Comparison of ENCODE assay signal across 8 mouse cellular contexts in the genomic region with DNA sequence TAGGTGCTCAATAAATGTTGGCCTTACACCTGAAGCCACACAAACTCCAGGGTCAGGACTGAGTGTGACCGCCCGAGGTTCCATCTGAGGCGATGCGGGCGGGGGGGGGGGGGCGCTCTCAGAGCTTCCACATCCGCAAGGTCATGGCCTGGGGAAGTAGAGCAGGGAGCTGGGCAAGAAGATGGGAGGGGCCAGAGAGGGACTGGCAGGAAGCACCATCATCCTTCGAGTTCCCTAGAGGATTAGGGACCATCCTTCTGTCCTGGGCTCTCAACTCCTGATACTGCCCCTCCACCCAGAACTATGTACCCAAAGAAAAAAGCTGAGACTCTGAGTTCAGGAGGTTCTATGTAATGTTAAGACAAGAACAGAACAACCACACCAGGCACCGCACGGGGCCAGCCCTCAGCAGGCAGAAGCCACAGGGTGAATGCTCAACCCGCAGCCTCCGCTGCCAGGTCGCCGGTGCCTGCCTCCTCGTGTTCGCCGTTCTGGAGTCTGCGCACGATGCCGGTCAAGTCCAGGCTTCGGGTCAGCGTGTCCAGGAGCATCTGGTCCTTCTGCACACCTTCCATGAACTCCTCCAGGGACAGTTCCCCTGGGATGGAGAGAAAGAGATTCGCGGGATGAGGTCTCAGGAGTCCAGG. TPM values are rescaled to one million over a fixed set of nuclear protein-coding genes. Genes with fewer than 3 reads are reported as not detected.
DNase-seq lines count a peak whose midpoint lies in the region; ATAC-seq and TF ChIP-seq lines count a peak whose summit lies in the region.

No protein-coding gene starts in this region.

- peak overlapping the region; percentile 39; the same call in 1 of the 2 replicates for H3K4me2 ChIP-seq in forebrain, postnatal 0 days (ENCODE audit: low read depth)
- peak overlapping the region; percentile 70 for H3K4me2 ChIP-seq in stomach, embryonic 15.5 days

- TF ChIP-seq CTCF in thymus, adult 2 months (IDR thresholded peaks at IDR 0.05; ENCODE audit: borderline replicate concordance, control insufficient read depth, extremely low read depth, insufficient read depth, low read length, poor library complexity), result no peak
- no peak for TF ChIP-seq CTCF in forebrain, postnatal 0 days (IDR thresholded peaks at IDR 0.05; ENCODE audit: low read depth)
- no peak for TF ChIP-seq CTCF in kidney, adult 2 months (conservative IDR thresholded peaks at IDR 0.05; ENCODE audit: insufficient read depth, insufficient read length, low read depth, low read length)

- 8% methylated on average over 23 of the region's 24 CpGs for WGBS in thymus, adult 2 months
- WGBS in forebrain, postnatal 0 days, result 20% methylated on average over 24 of the region's 24 CpGs
- 21% methylated on average over 24 of the region's 24 CpGs for WGBS in kidney, adult 2 months
- 4% methylated on average over 24 of the region's 24 CpGs for WGBS in macrophage (ENCODE audit: missing documents)
- WGBS in stomach, embryonic 15.5 days, result 17% methylated on average over 24 of the region's 24 CpGs

- H3K27ac ChIP-seq in thymus, adult 2 months (ENCODE audit: control insufficient read depth, insufficient read depth, low read length), result no peak overlapping the region
- no peak overlapping the region for H3K27ac ChIP-seq in forebrain, postnatal 0 days (ENCODE audit: low read depth, low read length)
- H3K27ac ChIP-seq in kidney, adult 2 months (ENCODE audit: insufficient read depth, low read depth, low read length), result no peak overlapping the region
- peak overlapping the region; percentile 62 for H3K27ac ChIP-seq in macrophage
- no peak overlapping the region for H3K27ac ChIP-seq in stomach, embryonic 15.5 days

- no peaks in the 10 kb centered on the region for H3K79me2 ChIP-seq in macrophage (ENCODE audit: inconsistent target)

- no peaks in the 10 kb centered on the region for H3K36me3 ChIP-seq in thymus, adult 2 months (ENCODE audit: control insufficient read depth, insufficient read depth, low read length)
- no peaks in the 10 kb centered on the region for H3K36me3 ChIP-seq in forebrain, postnatal 0 days (ENCODE audit: insufficient read depth)
- no peaks in the 10 kb centered on the region for H3K36me3 ChIP-seq in kidney, adult 2 months (ENCODE audit: control insufficient read depth, insufficient read depth, low read length)
- no peaks in the 10 kb centered on the region for H3K36me3 ChIP-seq in macrophage (ENCODE audit: inconsistent target)
- H3K36me3 ChIP-seq in stomach, embryonic 15.5 days, result no peaks in the 10 kb centered on the region

- H3K4me1 ChIP-seq in thymus, adult 2 months (replicated peaks; ENCODE audit: control insufficient read depth, insufficient read depth, low read length), result peaks cover 14% of the 10 kb centered on the region
- no peaks in the 10 kb centered on the region for H3K4me1 ChIP-seq in forebrain, postnatal 0 days (ENCODE audit: insufficient read depth)
- H3K4me1 ChIP-seq in kidney, adult 2 months (ENCODE audit: control insufficient read depth, insufficient read depth, low read length), result peaks cover 2% of the 10 kb centered on the region; the same call in 1 of the 2 replicates
- peaks cover 12% of the 10 kb centered on the region; the same call in 1 of the 2 replicates for H3K4me1 ChIP-seq in stomach, embryonic 15.5 days

- TF ChIP-seq POLR2A in thymus, adult 2 months (IDR thresholded peaks at IDR 0.05; ENCODE audit: control insufficient read depth, extremely low read depth, insufficient read depth, low read length, poor library complexity), result no peak
- no peak for TF ChIP-seq POLR2A in kidney, adult 2 months (IDR thresholded peaks at IDR 0.05; ENCODE audit: low read depth, low read length)

- H3K4me3 ChIP-seq in thymus, adult 2 months (ENCODE audit: control insufficient read depth, insufficient read depth, low read length), result no peak overlapping the region
- H3K4me3 ChIP-seq in forebrain, postnatal 0 days (ENCODE audit: low read depth, low read length), result peak overlapping the region; percentile 7; the same call in 1 of the 2 replicates
- peak overlapping the region; percentile 10; the same call in 1 of the 2 replicates for H3K4me3 ChIP-seq in kidney, adult 2 months (ENCODE audit: insufficient read depth, low read depth, low read length)
- peak overlapping the region; percentile 54 for H3K4me3 ChIP-seq in macrophage (ENCODE audit: inconsistent target)
- peak overlapping the region; percentile 43 for H3K4me3 ChIP-seq in stomach, embryonic 15.5 days (replicated peaks)

- intact Hi-C loops in left cerebral cortex, postnatal 14 days (cut with DNase I), result no loop called here

- peak; percentile 24 for DNase-seq in thymus, postnatal 0 days (ENCODE audit: low spot score)
- DNase-seq in thymus, adult 2 months, result no peak
- DNase-seq in forebrain, postnatal 0 days, result no peak
- peak; percentile 59 for DNase-seq in kidney, adult 2 months
- DNase-seq in left cerebral cortex, postnatal 14 days (ENCODE audit: low spot score in 2 of 2), result no peak
- DNase-seq in left cerebral cortex, adult 9 months (ENCODE audit: low spot score in 2 of 2), result no peak

- no peaks in the 10 kb centered on the region; the same call in 1 of the 2 replicates for H3K27me3 ChIP-seq in thymus, adult 2 months (ENCODE audit: control insufficient read depth, insufficient read depth, low read length)
- H3K27me3 ChIP-seq in forebrain, postnatal 0 days (ENCODE audit: insufficient read depth, low read length), result no peaks in the 10 kb centered on the region; the same call in 1 of the 2 replicates
- no peaks in the 10 kb centered on the region for H3K27me3 ChIP-seq in kidney, adult 2 months (replicated peaks; ENCODE audit: control insufficient read depth, insufficient read depth, low read length)
- peaks cover 14% of the 10 kb centered on the region; the same call in 1 of the 2 replicates for H3K27me3 ChIP-seq in stomach, embryonic 15.5 days (replicated peaks)

- H3K9me3 ChIP-seq in forebrain, postnatal 0 days (ENCODE audit: low read length), result no peaks in the 10 kb centered on the region
- no peaks in the 10 kb centered on the region for H3K9me3 ChIP-seq in stomach, embryonic 15.5 days

- ATAC-seq in forebrain, postnatal 0 days, result no peak
- no peak for ATAC-seq in stomach, embryonic 15.5 days (ENCODE audit: insufficient read depth, low FRiP score, low read depth)

- H3K9ac ChIP-seq in forebrain, postnatal 0 days, result no peak overlapping the region
- no peak overlapping the region for H3K9ac ChIP-seq in stomach, embryonic 15.5 days

RNA-seq across cellular contexts. Expression of a gene that starts 6.0 kb away (rescaled TPM):
- polyA plus RNA-seq in thymus, postnatal 0 days (2015; fragmentation: Nextera tagmentation; extraction: Ambion mirVana), result 0.84 and 1.3 TPM in 2 replicates
- polyA plus RNA-seq in thymus, adult 2 months (2012; rRNA removed), result 0.41 and 1.2 TPM in 2 replicates
- total RNA-seq in forebrain, postnatal 0 days (2014; rRNA removed), result 0.23 TPM in 1 of 2 replicates, not detected in the other
- polyA plus RNA-seq in forebrain, postnatal 0 days (2015; fragmentation: Nextera tagmentation; extraction: Ambion mirVana), result 0.33 and 0.59 TPM in 2 replicates
- polyA plus RNA-seq in kidney, adult 2 months (2012; rRNA removed), result 0.91 and 1.4 TPM in 2 replicates
- total RNA-seq in macrophage (2018; cell fraction: chromatin; rRNA removed), result 1 to 10 TPM in 15 of 26 experiments, not detected in 11; 1.0 to 6.8 (median 3.0) TPM
- total RNA-seq in macrophage (2018; cell fraction: cytosol; rRNA removed), result 10 to 100 TPM in 23 of 26 experiments, 1 to 10 TPM in 3; 7.9 to 15.0 (median 12.2) TPM
- 10 to 100 TPM in 3 of 26 experiments, 1 to 10 TPM in 23; 1.5 to 13.0 (median 4.2) TPM for total RNA-seq in macrophage (2018; cell fraction: nucleus; rRNA removed)
- 2.7 to 9.2 TPM (median 7.1 TPM) in 3 replicates for polyA plus RNA-seq in macrophage (2018)
- 3.0 and 4.0 TPM in 2 replicates for polyA plus RNA-seq in stomach, embryonic 15.5 days (2015; fragmentation: Nextera tagmentation; extraction: Ambion mirVana)
- under 1 TPM in 1 of 2 experiments, not detected in 1; 0.40 TPM for total RNA-seq in left cerebral cortex, postnatal 14 days (2021)

RNA-seq across cellular contexts. Expression of a gene that starts 9.2 kb away (rescaled TPM):
- polyA plus RNA-seq in thymus, postnatal 0 days (2015; fragmentation: Nextera tagmentation; extraction: Ambion mirVana), result 0.40 and 0.57 TPM in 2 replicates
- 1.6 and 3.1 TPM in 2 replicates for polyA plus RNA-seq in thymus, adult 2 months (2012; rRNA removed)
- total RNA-seq in forebrain, postnatal 0 days (2014; rRNA removed), result 0.15 and 0.33 TPM in 2 replicates
- polyA plus RNA-seq in forebrain, postnatal 0 days (2015; fragmentation: Nextera tagmentation; extraction: Ambion mirVana), result 0.18 TPM in 1 of 2 replicates, not detected in the other
- 0.91 and 0.95 TPM in 2 replicates for polyA plus RNA-seq in kidney, adult 2 months (2012; rRNA removed)
- total RNA-seq in macrophage (2018; cell fraction: chromatin; rRNA removed), result 1 to 10 TPM in 25 of 26 experiments, under 1 TPM in 1; 0.88 to 7.8 (median 3.7) TPM
- under 1 TPM in 19 of 26 experiments, not detected in 7; 0.07 to 0.34 (median 0.15) TPM for total RNA-seq in macrophage (2018; cell fraction: cytosol; rRNA removed)
- 1 to 10 TPM in 23 of 26 experiments, under 1 TPM in 3; 0.89 to 8.0 (median 2.7) TPM for total RNA-seq in macrophage (2018; cell fraction: nucleus; rRNA removed)
- 0.22 to 0.62 TPM (median 0.22 TPM) in 3 replicates for polyA plus RNA-seq in macrophage (2018)
- polyA plus RNA-seq in stomach, embryonic 15.5 days (2015; fragmentation: Nextera tagmentation; extraction: Ambion mirVana), result 0.46 and 0.49 TPM in 2 replicates
- total RNA-seq in left cerebral cortex, postnatal 14 days (2021), result under 1 TPM; 0.72 to 0.77 TPM

RNA-seq across cellular contexts. Expression of a gene that starts 25.7 kb away (rescaled TPM):
- polyA plus RNA-seq in thymus, postnatal 0 days (2015; fragmentation: Nextera tagmentation; extraction: Ambion mirVana), result 69.0 and 70.6 TPM in 2 replicates
- polyA plus RNA-seq in thymus, adult 2 months (2012; rRNA removed), result 21.2 and 21.9 TPM in 2 replicates
- 28.6 and 42.4 TPM in 2 replicates for total RNA-seq in forebrain, postnatal 0 days (2014; rRNA removed)
- 75.0 and 83.5 TPM in 2 replicates for polyA plus RNA-seq in forebrain, postnatal 0 days (2015; fragmentation: Nextera tagmentation; extraction: Ambion mirVana)
- polyA plus RNA-seq in kidney, adult 2 months (2012; rRNA removed), result 28.5 and 30.8 TPM in 2 replicates
- total RNA-seq in macrophage (2018; cell fraction: chromatin; rRNA removed), result 10 to 100 TPM; 18.7 to 61.2 (median 33.0) TPM
- total RNA-seq in macrophage (2018; cell fraction: cytosol; rRNA removed), result 10 to 100 TPM; 16.5 to 41.0 (median 26.4) TPM
- total RNA-seq in macrophage (2018; cell fraction: nucleus; rRNA removed), result 10 to 100 TPM; 14.3 to 71.9 (median 27.7) TPM
- 20.2 to 59.5 TPM (median 24.5 TPM) in 3 replicates for polyA plus RNA-seq in macrophage (2018)
- 73.1 and 77.4 TPM in 2 replicates for polyA plus RNA-seq in stomach, embryonic 15.5 days (2015; fragmentation: Nextera tagmentation; extraction: Ambion mirVana)
- total RNA-seq in left cerebral cortex, postnatal 14 days (2021), result 10 to 100 TPM; 26.2 to 28.5 TPM

RNA-seq across cellular contexts. Expression of a gene that starts 42.1 kb away (rescaled TPM):
- polyA plus RNA-seq in thymus, postnatal 0 days (2015; fragmentation: Nextera tagmentation; extraction: Ambion mirVana), result 0.46 and 0.53 TPM in 2 replicates
- 1.0 and 1.6 TPM in 2 replicates for polyA plus RNA-seq in thymus, adult 2 months (2012; rRNA removed)
- 0.05 and 0.08 TPM in 2 replicates for total RNA-seq in forebrain, postnatal 0 days (2014; rRNA removed)
- 0.22 TPM in 1 of 2 replicates, not detected in the other for polyA plus RNA-seq in forebrain, postnatal 0 days (2015; fragmentation: Nextera tagmentation; extraction: Ambion mirVana)
- 7.9 and 9.7 TPM in 2 replicates for polyA plus RNA-seq in kidney, adult 2 months (2012; rRNA removed)
- total RNA-seq in macrophage (2018; cell fraction: chromatin; rRNA removed), result 1 to 10 TPM in 2 of 26 experiments, under 1 TPM in 15, not detected in 9; 0.08 to 1.3 (median 0.49) TPM
- total RNA-seq in macrophage (2018; cell fraction: cytosol; rRNA removed), result under 1 TPM; 0.23 to 0.77 (median 0.38) TPM
- under 1 TPM in 21 of 26 experiments, not detected in 5; 0.11 to 0.93 (median 0.34) TPM for total RNA-seq in macrophage (2018; cell fraction: nucleus; rRNA removed)
- polyA plus RNA-seq in macrophage (2018), result 0.45 to 0.59 TPM (median 0.55 TPM) in 3 replicates
- polyA plus RNA-seq in stomach, embryonic 15.5 days (2015; fragmentation: Nextera tagmentation; extraction: Ambion mirVana), result 3.5 and 4.0 TPM in 2 replicates
- total RNA-seq in left cerebral cortex, postnatal 14 days (2021), result under 1 TPM; 0.23 to 0.59 TPM

RNA-seq across cellular contexts. Expression of a gene that starts 42.8 kb away (rescaled TPM):
- 0.99 and 1.4 TPM in 2 replicates for polyA plus RNA-seq in thymus, postnatal 0 days (2015; fragmentation: Nextera tagmentation; extraction: Ambion mirVana)
- 0.11 and 0.26 TPM in 2 replicates for polyA plus RNA-seq in thymus, adult 2 months (2012; rRNA removed)
- total RNA-seq in forebrain, postnatal 0 days (2014; rRNA removed), result 0.14 and 0.31 TPM in 2 replicates
- polyA plus RNA-seq in forebrain, postnatal 0 days (2015; fragmentation: Nextera tagmentation; extraction: Ambion mirVana), result 0.33 and 0.35 TPM in 2 replicates
- 0.09 and 0.23 TPM in 2 replicates for polyA plus RNA-seq in kidney, adult 2 months (2012; rRNA removed)
- total RNA-seq in macrophage (2018; cell fraction: chromatin; rRNA removed), result not detected
- under 1 TPM in 16 of 26 experiments, not detected in 10; 0.08 to 0.58 (median 0.22) TPM for total RNA-seq in macrophage (2018; cell fraction: cytosol; rRNA removed)
- 1 to 10 TPM in 1 of 26 experiments, under 1 TPM in 1, not detected in 24; 0.85 to 1.4 TPM for total RNA-seq in macrophage (2018; cell fraction: nucleus; rRNA removed)
- polyA plus RNA-seq in macrophage (2018), result 0.27 to 0.31 TPM in 2 of 3 replicates, not detected in the other
- polyA plus RNA-seq in stomach, embryonic 15.5 days (2015; fragmentation: Nextera tagmentation; extraction: Ambion mirVana), result 0.12 and 0.37 TPM in 2 replicates
- total RNA-seq in left cerebral cortex, postnatal 14 days (2021), result not detected

Comparison
In these comparisons a context has a peak if more than half of its experiments do, and no peak if none do; other contexts are left out.
1. DNase-seq: peak in thymus, postnatal 0 days (single experiment) and kidney, adult 2 months (single experiment); none in thymus, adult 2 months (single experiment), forebrain, postnatal 0 days (single experiment), left cerebral cortex, postnatal 14 days (0 of 2) and left cerebral cortex, adult 9 months (0 of 2).